18 mouse cellular contexts compared by ENCODE assay signal in the genomic region with DNA sequence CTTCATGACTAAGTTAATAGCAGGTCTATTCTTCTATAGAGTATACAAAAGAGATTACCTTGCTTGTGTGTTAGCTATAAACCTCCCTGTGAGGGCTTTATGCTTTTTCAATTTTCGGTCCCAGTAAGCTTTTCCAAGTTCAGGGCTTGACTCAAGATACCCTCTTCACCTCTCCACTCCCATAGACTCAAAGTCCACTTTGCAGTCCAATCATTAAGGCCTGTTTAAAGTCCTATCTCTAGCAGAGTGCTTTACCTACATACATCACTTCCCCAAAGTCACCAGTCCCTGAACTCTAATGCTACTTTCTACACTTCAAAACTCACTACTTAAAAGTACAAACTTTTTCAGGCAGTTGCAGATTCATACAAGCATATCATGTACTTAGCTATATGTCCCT.
"Had no signal": no experiment of that assay in that cellular context is flagged by ENCODE, and none has a peak within 500 bp of the region (broad histone marks: within the 10 kb centered on the region; RNA-seq: fewer than 3 reads in every experiment).

No protein-coding gene starts in this region.

- H3K36me3 ChIP-seq: kidney, embryonic 15.5 days; lung, embryonic 15.5 days had no signal

- H3K9me3 ChIP-seq: kidney, embryonic 15.5 days; lung, embryonic 15.5 days; megakaryocyte, embryonic 14.5 days; midbrain, embryonic 10.5 days had no signal

- H3K27ac ChIP-seq: kidney, embryonic 15.5 days; layer of hippocampus, adult 2 months; left cerebral cortex, adult 2 months; lung, embryonic 15.5 days; midbrain, embryonic 10.5 days had no signal

- H3K4me1 ChIP-seq: kidney, embryonic 15.5 days; megakaryocyte, embryonic 14.5 days had no signal

- ATAC-seq: hindbrain, embryonic 16.5 days had no signal

- H3K27me3 ChIP-seq: kidney, embryonic 15.5 days; lung, embryonic 15.5 days; megakaryocyte, embryonic 14.5 days had no signal

- H3K4me2 ChIP-seq: kidney, embryonic 15.5 days; lung, embryonic 15.5 days had no signal

- H3K9ac ChIP-seq: kidney, embryonic 15.5 days; lung, embryonic 15.5 days had no signal

- H3K4me3 ChIP-seq: kidney, embryonic 15.5 days; layer of hippocampus, adult 2 months; left cerebral cortex, adult 2 months; lung, embryonic 15.5 days; megakaryocyte, embryonic 14.5 days; midbrain, embryonic 10.5 days had no signal

- DNase-seq: kidney, adult 11 months; kidney, adult 8-10 months; kidney, postnatal 10 days; kidney, postnatal 4 days; layer of hippocampus, adult 9-11 months; lung, adult 18-20 months; lung, postnatal 10 days; lung, postnatal 36 days; midbrain, embryonic 14.5 days; thymus, adult 18-20 months; thymus, postnatal 36 days had no signal
